Mouse (Mus musculus) right cerebral cortex, postnatal 4 days (tissue): ENCODE measurements around the gene Pik3cg.
"Not testable (repeated sequence)": the region's sequence is repeated elsewhere in the genome, so short reads cannot be mapped to it uniquely, and the experiment has no call there.

ENCODE experiments used
- DNase-seq: peaks from one replicate; pipeline ENCODE4 v3.0.0-alpha.2; 2022

Gene Pik3cg

DNA sequence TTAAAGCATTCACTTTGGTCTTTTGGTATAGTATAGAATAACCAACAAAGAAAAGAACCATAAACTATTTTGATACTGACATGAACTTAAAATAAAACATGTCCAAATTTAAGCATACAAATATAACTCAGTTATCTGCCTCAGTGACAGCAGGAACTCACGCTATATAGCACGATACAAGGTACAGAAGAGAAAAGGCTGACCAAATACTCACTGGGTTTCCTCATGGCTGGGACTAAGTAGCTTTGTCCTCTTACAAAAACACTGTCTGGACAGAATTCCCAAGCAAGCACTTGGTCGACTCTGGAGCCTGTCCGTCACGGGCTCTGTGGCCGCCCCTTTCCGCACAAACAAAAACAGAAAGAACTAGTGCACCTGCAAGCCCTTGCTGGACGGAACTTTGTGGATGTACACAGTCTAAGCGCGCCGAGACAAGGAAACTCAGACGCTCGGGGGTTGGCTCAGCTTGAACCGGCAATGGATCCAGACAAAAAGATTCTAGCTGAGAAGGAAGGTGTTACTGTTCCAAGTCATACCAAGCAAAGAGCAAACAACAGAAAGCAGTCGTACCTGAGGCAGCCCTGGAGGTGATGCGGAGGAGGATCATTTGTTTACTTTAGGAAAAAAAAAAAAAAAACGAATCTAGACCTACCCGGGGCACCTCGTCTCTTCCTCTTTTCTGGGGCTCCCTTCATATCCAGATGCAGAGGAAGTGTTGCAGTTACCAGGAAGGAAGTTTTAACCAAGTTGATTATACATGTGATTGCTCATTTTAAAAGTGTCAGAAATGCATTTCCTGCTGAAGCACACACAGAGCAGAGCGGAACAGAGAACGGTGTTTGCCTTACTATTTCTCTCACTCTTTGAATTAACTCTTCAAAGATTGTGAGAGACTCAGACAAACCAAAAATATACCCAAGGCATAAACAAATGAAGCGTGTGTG lies at the start of gene Pik3cg:
Gene Pik3cg (minus strand): TSS at position 712 of the 944 bp plus-strand sequence.
- no peak for DNase-seq

DNA sequence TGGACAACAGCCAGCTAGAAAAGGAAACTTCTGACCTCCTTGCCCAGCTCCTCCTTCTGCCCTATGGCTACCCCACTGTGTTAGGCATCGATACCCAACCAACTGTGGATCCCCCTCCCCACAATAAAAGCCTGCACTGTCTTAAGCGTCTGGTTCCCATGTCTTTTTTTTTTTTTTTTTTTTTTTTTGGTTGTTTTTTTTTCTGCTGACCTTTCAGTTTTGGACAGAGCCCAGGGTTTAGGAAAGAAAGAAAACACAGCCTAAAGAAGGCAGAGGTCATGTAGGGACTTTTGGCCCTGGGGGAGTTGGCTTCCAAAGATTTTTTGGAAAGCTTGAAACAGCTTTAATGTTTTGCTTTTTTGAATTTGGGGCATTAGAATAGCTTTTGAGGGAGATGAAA lies 40.0 kb upstream of the Pik3cg start:
- no peak for DNase-seq

DNA sequence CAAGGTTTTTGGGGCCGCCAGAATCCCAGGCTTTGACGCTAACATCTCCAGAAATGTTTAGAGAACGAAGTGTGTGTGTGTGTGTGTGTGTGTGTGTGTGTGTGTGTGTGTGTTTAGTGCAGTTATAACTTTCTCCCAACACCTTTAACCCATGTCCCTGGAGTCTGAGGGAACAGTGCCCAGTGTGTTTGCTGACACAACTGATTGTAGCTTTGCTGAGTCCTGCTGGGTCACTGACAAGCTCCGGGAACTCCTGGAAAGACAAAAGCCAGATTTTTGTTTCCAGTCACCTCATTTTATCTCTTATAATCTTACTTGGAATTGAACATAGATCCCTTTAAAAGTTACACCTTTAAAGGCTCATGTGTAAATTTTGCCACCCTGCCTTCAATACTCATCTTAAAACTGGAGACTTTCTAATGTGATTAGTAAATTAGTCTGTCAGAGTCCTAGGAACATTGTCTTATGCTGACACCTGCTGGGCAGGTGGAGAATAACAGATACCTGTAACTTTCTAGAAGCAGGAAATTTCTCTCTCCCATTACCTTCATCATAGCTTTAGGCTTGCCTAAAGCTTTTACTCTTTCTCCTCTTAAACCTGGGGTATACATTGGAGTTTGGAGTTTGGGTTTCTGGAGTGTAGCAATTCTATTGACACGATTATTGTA lies 37.2 kb upstream of the Pik3cg start:
- peak; percentile 13 for DNase-seq

DNA sequence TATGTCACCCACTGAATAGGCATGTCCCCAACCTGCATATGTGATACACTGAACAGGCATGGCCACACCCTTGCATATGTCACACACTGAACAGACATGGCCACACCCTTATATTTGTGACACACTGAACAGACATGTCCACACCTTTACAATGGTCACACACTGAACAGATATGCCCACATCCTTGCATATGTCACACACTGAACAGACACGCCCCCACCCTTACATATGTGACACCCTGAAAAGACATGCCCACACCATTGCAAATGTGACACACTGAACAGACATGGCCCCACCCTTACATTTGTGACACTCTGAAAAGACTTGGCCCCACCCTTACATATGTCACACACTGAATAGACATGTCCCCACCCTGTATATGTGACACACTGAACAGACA lies 35.1 kb upstream of the Pik3cg start:
- no peak for DNase-seq

DNA sequence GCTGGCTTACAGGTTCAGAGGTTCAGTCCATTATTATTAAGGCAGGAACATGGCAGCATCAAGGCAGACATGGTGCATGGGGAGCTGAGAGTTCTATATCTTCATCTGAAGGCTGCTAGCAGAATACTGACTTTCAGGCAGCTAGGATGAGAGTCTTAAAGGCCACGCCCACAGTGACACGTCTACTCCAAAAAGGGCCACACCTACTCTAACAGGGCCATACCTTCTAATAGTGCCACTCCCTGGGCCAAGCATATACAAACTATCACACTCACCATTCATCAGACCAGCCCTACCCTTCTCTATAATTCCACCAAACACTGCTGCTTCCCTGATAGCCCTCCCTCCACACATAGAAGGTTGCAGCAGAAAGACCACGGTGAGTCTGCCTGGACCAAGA lies 30.7 kb upstream of the Pik3cg start:
- not testable (repeated sequence) for DNase-seq

DNA sequence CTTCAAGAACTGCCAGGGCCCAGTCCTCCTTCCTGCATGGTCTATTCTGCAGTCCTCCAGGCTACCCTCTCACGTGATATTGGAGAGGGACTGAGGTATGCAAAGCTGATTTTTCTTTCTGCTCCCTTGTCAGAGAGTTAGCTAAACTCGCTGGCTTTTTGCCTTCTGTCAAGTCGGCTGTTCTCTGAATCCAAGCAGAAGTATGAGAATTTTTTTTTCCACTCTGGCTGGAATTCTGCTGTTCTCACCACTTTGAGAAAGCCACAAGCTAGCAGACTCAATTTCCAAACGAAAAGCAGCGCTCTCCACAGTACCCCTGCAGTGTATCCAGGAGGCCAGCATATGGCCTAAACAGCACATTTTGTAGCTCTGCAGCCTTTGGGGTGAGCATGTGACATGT lies 30.0 kb upstream of the Pik3cg start:
- peak; percentile 23 for DNase-seq

DNA sequence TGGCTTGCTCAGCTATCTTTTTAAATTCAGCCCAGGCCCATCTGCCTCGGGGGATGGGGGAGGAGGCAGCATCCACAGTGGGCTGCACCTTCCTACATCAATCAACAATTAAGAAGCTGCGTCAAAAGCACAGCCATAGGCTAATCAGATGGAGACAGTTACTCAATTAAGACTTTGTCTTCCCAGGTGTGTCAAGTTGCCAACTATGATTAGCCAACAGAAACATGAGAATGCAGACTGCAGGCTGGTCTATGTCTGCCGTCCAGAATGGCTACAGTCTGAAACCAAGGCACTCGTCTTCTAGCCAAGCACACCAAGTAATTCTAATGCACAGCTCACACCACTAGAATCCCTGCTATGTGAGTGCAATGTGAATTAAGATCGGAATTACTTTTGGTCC lies 29.4 kb upstream of the Pik3cg start:
- no peak for DNase-seq

DNA sequence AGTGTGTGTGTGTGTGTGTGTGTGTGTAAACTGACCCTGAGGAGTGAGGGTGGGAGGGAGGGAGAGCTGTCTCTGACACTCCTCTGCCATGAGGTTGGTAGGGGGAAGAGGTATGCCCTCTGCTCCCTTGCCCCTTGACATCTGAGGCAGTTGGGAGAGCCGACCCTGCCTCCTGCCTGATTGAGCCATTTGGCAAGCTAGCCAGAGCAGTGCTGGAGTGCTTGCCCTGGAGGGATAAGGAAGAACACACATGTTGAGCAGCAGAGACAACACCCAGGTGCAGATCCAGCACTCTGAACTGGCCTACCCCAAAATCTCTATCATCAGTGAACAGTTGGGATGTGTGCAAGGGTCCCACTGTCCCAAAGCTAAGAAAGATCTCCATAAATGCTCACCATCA lies 28.7 kb upstream of the Pik3cg start:
- no peak for DNase-seq

DNA sequence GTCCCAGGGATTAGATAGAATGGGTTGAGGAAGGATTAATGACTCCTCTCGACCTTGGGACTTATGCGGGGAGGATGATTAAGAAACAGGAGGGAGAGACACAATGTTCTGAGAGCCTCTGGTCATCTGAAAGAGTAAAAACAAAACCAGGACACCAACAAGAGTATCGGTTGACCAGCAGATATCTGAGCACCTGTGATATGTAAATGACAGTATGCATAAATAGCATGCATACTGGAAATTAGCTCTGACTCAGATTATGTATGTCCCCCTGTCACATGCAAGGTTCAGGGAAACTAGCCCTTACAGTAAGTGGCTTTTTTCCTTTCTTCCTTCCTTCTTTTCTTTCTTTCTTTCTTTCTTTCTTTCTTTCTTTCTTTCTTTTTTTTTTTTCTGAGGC lies 28.0 kb upstream of the Pik3cg start:
- no peak for DNase-seq

DNA sequence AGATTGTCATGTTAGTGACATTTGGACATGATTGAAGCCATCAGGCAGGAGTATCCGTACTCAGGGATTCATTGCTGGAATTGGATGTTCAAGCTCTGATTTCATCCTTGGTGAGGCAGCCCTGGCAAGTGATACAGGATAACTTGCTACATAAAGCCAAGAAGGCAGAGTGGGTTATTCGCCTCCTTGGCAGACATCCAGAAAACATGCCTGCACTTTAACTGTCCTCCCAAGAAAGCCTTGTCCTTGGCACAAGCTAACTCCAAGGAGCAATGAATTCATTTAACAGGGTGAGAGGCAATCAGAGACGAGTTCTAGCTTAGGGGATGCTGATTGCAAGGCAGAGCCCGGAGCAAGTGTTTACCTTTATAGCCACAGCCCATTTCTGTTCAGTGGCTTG lies 25.4 kb upstream of the Pik3cg start:
- DNase-seq = no peak

DNA sequence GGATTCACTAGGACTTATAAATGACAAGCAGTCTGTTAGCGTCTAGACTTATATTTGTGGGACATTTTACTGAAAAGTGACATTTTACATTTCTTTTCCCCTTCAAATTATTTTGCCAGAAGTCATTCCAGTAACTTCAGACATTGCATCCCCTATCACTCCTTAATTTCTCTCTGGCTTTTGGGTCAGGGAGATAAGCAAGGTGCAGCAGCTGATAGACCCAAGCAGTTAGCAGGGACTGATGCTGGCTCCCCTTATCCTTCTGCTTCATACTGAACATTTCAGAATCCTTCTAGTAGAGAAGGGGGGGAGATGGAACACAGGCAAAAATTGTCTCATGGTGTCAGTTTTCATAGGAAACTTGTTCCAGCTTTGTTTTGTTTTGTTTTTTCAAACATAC lies 22.9 kb upstream of the Pik3cg start:
- no peak for DNase-seq

DNA sequence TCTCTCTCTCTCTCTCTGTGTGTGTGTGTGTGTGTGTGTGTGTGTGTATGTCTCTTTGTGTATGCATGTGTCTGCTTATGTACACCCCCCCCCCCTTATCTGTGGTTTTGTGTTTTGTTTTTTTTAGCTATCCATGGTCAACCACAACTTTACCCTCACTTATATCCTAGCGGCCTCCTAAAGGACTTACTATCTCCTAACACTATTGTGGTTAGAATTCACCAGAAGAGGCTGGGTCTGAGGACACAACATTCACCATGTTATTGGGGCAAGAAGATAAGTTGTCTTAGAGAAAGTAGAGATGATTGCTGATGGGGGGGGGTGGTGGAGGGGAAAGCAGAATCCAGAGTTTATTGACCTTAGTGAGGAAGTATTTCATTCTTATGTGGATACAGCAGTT lies 15.2 kb upstream of the Pik3cg start:
- no peak for DNase-seq

DNA sequence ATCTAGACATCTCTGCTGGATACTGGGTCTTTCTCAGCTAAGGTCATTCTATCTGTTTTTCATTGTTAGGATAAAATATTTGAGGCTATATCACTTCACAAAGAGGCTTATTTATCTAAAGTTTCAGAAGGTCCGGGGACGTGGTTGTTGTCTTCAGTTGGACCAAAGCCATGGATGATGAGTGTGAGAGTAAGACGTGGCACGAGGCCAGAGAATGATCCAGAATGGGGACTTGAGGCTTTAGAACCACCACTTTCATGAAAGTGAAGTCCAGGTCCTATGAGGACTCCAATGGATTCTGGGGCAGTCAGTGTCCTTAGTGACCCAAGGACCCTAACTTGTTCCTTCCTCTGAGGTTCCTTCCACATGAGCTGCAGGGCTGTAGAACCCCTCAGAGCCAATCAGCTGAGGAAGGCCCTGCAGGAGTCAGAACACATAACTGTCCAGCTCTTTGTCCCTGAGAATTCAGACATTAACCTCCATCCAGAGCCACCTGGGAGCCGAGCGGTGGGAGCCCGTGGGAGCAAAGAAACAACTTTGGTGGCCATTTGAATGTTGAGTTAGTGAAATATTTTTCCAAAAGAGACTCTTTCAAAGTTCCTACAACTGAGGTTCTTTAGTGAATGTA lies 14.4 kb upstream of the Pik3cg start:
- no peak for DNase-seq

DNA sequence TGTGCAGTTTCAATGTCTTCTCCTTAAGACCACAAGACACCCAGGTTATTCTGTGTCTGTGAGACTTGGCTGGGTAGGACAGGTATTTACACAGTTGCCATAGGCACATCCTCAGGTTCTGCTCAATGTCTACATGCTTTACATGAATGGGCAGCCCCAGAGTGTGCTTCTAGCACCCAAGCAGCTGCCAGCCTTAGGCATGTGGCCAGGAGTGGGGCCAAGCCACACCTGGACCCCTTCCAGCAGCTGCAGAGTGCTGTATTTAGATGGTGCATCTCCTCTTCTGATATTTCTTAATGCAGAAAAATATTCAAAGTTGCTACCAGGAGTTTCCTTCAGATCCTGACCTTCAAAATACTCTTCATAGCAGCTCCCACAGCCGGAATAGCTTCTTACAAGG lies 11.9 kb upstream of the Pik3cg start:
- DNase-seq = no peak

DNA sequence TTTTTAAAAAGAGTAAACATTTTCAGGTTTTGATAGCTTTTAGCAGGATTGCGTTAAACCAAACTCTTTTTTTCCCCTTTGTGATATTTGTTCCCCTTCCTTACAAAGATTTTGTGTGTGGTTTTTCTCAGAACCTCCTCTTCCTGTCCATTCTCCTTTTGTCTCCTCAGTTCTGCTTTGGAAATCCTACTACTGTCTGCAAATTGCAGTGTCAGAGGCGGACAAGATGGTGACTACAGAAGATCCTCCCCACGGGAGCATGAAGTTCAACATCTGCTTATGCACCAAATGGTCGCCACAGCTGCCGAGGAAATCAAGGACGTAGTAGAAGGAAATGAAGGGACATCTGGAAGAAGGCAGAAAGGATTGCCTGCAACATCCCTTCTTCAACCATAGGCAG lies 6.7 kb upstream of the Pik3cg start:
- no peak for DNase-seq

DNA sequence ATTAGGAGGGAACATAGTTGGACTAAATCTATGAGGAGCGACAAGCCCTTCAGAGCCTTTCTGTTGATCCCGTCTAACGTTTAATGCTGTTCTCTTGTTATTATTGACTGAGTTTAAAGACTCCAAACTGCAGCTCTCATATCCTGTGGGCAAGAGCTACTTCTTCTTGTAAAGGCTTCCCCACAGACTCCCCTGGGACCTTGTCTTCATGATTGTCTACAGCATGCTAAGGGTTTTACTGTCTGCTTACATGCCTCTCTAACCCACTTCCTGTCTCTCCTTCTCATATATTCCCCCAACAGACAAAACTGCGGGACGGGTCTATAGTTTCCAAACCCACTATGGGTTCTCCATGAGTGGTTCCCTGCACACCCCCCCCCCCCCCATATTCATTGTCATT lies 4.2 kb upstream of the Pik3cg start:
- DNase-seq = no peak

DNA sequence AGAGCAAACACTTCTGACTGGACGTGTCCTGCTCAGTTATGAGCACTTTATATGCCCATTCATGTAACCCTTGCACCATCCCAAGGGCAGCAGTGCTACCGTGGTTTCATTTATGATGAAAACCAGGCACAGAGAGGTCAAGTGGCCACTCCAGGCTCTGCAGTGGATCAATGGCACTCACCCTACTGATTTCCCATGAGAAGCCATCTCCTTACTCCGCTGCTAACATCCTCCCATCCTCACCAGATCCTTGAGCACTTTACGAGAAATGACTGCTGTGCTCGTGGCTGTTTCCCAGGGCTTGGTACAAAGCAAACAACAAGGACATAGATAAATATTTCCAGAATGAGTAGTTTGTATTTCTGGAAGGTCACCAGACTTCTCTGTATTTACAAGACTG lies 3.7 kb upstream of the Pik3cg start:
- no peak for DNase-seq

DNA sequence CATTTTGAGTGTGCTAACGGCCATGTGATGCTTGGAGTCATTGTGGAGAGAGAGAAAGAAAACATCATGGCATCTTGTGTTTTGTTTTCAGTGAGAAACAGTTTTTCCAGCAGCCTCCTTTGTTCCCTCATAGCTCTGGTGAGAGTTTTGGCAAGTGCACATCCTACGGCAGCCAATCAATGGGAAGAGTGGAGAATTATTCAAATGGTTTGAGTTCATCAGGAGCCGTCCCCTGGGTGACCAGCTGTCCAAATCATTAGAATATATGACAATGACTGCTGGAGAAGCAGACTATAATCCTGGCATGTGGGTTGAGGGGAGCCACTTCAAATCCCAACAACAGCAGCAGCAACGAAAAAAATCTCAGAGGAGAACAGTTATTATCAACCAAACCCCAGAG lies 2.8 kb upstream of the Pik3cg start:
- DNase-seq = no peak

DNA sequence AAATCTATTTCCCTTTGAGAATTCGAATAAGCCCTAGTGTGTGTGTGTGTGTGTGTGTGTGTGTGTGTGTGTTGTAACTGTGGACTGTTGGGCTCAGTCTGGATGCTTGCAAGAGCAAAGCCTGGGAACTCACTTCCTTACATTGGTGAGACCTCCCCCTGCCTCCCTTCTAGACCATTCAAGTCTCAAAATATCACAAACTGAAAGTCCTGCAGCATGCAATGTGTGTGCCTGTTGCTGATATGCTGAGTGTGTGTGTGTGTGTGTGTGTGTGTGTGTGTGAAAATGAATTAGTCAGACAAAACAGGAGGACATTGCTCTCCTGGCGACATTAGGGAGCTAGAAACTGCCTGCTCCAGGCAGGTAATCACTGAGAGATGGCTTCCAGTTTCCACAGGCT lies 492 bp upstream of the Pik3cg start:
- no peak for DNase-seq

DNA sequence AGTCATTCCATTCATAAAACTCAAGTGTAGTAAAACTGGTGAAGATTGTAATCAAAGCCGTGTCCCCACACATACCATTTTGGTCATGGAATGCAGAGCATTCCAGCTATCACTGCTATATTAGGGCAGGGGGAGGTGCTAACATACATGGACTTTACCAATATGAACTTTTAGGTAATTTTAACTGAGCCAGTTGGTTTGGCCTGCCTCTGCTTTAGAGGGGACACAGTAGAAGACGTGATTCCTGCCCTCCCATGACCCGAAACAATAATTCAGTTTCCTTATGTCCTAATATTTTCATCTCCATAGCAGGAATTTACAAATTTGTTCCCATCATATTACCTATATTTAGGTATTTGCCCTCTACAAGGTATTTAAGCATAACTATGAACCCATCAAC lies 1.3 kb downstream of the Pik3cg start:
- no peak for DNase-seq

DNA sequence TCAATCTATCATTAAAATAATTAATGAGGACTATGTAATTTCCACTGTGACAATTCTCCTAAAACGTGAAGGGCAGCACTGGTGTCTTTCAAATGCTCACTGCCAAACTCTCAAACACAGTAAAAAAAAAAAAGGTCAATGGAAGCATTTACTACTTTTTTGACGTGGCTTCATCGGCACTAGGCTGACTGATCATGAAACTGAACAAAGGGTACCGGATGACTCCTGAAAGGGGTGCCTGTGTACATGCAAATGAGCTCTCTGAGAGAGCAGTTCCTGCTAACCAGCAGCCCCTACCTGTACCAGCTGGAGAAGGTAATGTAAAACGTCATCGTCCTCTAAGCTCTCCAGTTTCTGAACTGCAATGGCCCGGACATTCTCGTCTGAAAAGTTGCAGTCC lies 4.8 kb downstream of the Pik3cg start:
- DNase-seq = no peak

DNA sequence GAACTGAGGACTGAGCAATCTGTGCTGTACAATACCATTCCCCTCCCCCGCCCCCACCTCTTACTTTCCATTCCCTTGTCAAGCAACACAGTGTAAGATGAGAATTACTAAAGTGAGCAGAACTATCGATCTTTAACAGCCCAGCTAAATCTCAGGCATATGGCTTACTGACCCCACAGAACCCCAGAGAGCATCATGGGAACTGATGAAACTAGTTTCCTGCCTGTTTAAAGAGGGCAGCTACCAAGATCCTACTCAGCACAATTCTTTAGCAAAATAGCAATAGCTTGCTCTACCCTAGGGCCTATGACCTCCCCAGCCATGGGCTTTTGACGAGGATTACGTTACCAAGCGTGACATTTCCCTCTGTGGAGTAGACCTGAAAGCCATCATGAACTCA lies 5.9 kb downstream of the Pik3cg start:
- DNase-seq = no peak

DNA sequence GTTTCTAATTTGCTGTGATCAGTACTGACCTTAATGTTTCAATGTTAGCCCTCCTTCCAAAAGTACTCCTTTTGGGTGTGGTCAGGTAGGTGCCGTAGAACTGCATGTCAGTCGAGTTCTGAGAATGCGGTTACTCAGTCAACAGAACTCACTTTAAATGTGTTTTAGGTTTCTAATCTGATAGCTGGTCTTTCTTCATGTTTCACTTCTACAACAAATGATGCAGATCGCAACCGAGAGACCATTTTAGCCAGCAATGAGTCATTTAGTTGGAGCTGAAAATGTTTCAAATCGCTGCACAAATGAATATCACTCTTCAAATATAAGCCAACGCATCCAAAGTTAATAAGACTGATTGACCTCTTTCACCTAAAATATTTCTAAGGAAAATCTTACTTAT lies 6.5 kb downstream of the Pik3cg start:
- DNase-seq = no peak

DNA sequence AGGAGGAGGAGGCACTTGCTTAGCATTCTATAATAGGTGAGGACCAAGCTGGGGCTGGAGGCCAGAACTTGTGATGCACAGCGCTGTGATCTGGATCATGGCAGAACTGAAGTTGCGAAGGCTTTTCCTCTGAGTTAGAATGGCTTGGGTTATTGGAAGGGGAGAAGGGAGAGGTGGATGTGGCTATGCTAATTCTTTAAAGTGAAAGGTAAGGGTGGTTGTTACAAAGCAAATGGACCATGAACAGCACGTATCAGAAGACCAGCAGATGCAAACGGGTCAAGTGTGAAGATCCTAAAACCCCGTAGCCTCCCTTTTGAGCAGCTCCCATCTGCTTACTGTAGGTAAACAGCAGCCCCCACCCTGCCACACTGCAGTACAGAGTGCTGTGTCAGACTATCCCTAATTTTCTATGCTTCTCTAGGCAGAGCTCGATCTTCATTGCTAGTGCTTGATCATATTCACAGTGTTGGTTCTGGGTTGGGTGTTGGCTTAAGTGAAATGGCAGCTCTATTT lies 7.3 kb downstream of the Pik3cg start:
- DNase-seq = no peak
